Mouse (Mus musculus): ENCODE data around the gene Dcbld1.

- TF ChIP-seq CTCF (IDR thresholded peaks at IDR 0.05) = no peak
- no peak for TF ChIP-seq EP300 (IDR thresholded peaks at IDR 0.05)
Measured at GRCm38 (mm10) chr10:52271385-52271784, 38.0 kb downstream of the Dcbld1 start.

All from lung, postnatal 0 days (tissue).